Mouse (Mus musculus): Measurements from ENCODE around the gene Gipc3. TPM values are rescaled to one million over a fixed set of nuclear protein-coding genes. Genes with fewer than 3 reads are reported as not detected.

The Gipc3 gene
- total RNA-seq, 2 experiments from 2014 or later = 2.2 to 3.3 TPM

GRCm38 (mm10) chr10:81320550-81321347 is 22.3 kb downstream of the Gipc3 start, which contains the start of gene Cactin:
Cactin (plus strand) TSS chr10:81321103.
- DNase-seq = peak; percentile 99

GRCm38 (mm10) chr10:81319741-81320549 is 23.1 kb downstream of the Gipc3 start:
- peak; percentile 97 for DNase-seq

- peak; percentile 49 for DNase-seq
Measured at GRCm38 (mm10) chr10:81319330-81319699, 23.8 kb downstream of the Gipc3 start.

DNA sequence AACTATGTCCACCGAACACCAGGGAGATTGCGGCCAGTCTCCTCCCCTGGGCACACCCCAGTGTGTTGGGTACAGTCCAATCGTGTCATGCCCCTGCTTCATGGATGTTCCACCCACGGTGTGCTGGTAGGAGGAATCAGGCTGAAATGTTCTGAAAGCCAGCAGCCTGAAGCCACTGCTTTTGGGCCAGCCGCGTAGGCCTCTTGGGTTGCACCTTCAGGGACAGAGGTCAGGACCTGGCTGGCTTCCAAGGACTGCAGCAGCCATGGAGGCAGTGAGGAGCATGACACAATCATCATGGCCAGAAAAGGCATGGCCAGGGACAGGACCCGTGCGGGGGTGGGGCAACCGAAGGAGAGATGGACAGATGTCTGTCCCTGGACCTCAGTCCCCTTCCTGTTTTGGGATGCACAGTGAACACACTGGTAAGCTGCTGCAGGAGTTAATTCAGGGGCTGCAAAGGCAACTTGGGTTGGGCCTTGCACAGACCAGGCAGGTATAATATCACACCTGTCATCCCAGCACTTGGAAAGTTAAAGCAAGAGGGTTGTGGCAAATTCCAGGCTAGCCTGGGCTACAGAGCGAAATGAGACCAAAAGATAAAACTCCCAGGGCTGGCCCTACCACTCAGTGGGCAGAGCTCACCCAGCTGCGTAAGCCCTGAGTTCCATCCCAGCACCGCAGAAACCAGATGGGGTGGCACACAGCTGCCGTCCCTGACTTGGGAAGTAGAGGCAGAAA is 24.3 kb downstream of the Gipc3 start:
- peak; percentile 54 for DNase-seq

- peak; percentile 57 for DNase-seq
Measured at GRCm38 (mm10) chr10:81317273-81317672, 25.8 kb downstream of the Gipc3 start.

- peak; percentile 62 for DNase-seq
Measured at GRCm38 (mm10) chr10:81316338-81317060, 26.6 kb downstream of the Gipc3 start.

- no peak for DNase-seq
Measured at GRCm38 (mm10) chr10:81315587-81315986, 27.5 kb downstream of the Gipc3 start.

DNA sequence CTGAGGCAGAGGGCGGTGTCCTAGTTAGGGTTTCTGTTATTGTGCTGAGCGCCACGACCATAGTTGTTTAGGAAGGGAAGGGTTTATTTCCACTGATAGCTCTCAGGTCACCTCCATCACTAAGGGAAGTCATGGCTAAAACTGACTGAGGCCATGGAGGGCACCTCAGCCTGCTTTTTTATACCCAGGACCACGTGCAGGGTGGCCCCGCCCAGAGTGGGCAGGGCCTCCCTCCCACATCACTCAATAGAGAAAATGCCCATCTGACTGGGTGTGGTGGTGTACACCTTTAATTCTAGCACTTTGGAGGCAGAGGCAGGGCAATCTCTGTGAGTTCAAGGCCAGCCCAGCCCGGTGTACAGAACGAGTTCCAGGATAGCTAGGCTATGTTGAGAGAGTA is 28.9 kb downstream of the Gipc3 start:
- no peak for DNase-seq

- no peak for DNase-seq
Measured at GRCm38 (mm10) chr10:81313581-81313980, 29.5 kb downstream of the Gipc3 start.

DNA sequence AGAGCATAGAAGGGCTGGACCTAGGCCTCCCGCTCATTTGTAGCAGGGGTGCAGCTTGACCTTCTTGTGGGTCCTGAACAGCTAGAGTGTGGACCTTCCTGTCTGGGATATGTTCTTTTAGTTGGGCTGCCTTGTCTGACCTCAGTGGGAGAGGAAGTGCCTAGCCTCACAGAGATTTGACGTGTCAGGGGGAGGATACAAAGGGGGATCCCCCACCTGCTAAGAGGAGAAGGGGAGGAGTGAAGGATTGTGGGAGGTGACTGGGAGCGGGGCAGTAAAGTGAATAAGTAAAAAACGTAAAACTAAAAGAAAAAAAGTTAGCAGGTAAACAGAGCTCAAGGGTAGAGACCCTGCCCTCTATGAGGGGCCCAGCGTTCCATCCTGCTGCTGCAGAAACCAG is 33.5 kb downstream of the Gipc3 start:
- DNase-seq = no peak

GRCm38 (mm10) chr10:81306837-81307682 is 36.0 kb downstream of the Gipc3 start:
- no peak for DNase-seq

GRCm38 (mm10) chr10:81306173-81306668 is 36.8 kb downstream of the Gipc3 start:
- no peak for DNase-seq

DNA sequence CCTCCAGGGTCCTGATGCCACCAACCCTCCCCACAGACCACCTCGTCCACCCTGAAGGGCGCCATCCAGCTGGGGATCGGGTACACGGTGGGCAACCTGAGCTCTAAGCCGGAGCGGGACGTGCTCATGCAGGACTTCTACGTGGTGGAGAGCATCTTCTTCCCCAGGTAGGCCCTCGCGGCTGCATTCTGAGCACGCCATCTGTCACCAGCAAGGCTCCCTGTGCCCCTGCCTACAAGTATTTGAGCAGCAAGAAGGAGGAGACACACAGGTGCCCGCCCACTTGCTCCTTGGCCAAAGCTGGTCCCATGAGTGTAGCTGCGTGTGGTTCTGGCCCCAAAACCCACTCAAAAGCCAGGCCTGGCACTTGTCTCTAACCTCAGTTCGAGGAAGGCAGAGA is 37.4 kb downstream of the Gipc3 start:
- DNase-seq = peak; percentile 8

GRCm38 (mm10) chr10:81304597-81305238 is 38.3 kb downstream of the Gipc3 start:
- peak; percentile 77 for DNase-seq

- DNase-seq = no peak
Measured at GRCm38 (mm10) chr10:81303761-81304160, 39.3 kb downstream of the Gipc3 start.

- DNase-seq = no peak
Measured at GRCm38 (mm10) chr10:81303258-81303657, 39.8 kb downstream of the Gipc3 start.

GRCm38 (mm10) chr10:81302781-81303218 is 40.3 kb downstream of the Gipc3 start:
- DNase-seq = peak; percentile 65

- DNase-seq = no peak
Measured at GRCm38 (mm10) chr10:81302288-81302687, 40.8 kb downstream of the Gipc3 start.

DNA sequence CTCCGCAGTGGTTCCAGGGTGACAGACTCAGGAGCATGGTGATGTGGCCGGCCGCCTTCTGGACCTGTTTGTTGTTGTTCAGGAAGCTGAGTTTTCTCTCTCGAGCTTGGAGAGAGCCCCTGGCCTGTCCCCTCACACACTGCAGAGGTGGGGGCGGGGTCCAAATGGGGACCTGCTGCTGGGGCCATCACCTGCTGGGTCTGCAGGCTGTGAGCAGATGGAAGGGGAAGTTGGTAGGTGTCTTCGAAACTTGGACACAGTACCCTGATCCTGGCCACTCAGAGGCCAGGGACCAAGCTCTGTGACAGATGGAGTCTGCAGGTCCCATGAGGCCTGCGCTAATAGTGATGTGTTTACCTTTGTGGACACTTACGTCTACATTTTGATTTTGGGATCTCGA is 41.7 kb downstream of the Gipc3 start:
- no peak for DNase-seq

DNA sequence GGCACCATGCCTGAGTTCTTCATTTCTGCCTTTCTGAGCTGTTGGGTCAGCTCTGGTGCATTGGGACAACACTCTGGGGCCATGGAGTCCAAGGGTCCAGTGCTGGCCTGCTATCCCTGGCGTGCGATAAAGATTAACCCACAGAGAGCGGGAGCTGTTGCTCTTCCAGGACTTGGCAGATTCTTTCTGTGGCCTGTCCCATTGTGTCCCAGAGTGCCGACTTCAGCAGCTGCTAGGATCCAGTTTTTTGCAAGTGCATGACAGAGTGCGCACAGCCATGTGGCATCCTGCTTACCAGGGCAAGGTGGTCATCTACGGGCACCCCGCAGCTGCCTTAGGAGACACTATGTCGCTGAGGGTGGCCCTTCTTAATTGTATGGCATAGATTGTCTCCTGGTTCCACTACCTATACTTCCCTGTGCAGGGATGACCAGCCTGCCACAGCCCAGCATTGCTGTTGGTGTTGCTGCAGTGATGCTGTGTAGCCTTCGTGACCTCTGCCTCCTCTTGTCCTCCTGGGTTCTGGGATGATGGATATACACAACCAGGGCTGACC is 42.6 kb downstream of the Gipc3 start:
- DNase-seq = no peak
